Mouse (Mus musculus) v-Abl transformed pro-B cells (cell line): Measurements from ENCODE around the gene Vmn1r176.
"Not testable (repeated sequence)": the region's sequence is repeated elsewhere in the genome, so short reads cannot be mapped to it uniquely, and the experiment has no call there.

Experiments used
- in situ Hi-C, 2 experiments: fragments of 400-800 bp; cut with MboI; formaldehyde crosslinking; loops; one replicate each; pipeline ENCODE4 v1.15.1; 2025; ENCODE audit not compliant: unreplicated experiment in 2 of 2

Vmn1r176 gene

GRCm38 (mm10) chr7:23837272-23837671 is at the start of gene Vmn1r176:
TSS of gene Vmn1r176 (minus strand) at chr7:23837372.
- in situ Hi-C loops: not testable (repeated sequence)

- in situ Hi-C loops: not testable (repeated sequence)
Observed at GRCm38 (mm10) chr7:23876918-23877317, 39.7 kb upstream of the Vmn1r176 start.

GRCm38 (mm10) chr7:23866349-23866748 is 29.2 kb upstream of the Vmn1r176 start, which contains the start of gene Vmn1r177:
TSS of gene Vmn1r177 (minus strand) at chr7:23866449.
- in situ Hi-C loops: not testable (repeated sequence)

GRCm38 (mm10) chr7:23810543-23810942 is 26.6 kb downstream of the Vmn1r176 start, which contains the start of gene Vmn1r175:
TSS of gene Vmn1r175 (minus strand) at chr7:23810643.
- in situ Hi-C loops: not testable (repeated sequence)

- in situ Hi-C loops: no loop called here
Observed at GRCm38 (mm10) chr7:23784526-23784925, 52.6 kb downstream of the Vmn1r176 start.
